Mouse (Mus musculus) cerebellum, adult (tissue): ENCODE results near the gene Ttll5.

Experiments
- ATAC-seq: cut with Nextera tagmentation; 2 replicates; pipeline ENCODE4 v1.9.2; 2017; ENCODE audit warnings: mild to moderate bottlenecking, moderate library complexity, mixed read lengths; ENCODE audit not compliant: insufficient number of reproducible peaks, low FRiP score, low TSS enrichment

Ttll5 gene

GRCm38 (mm10) chr12:86036368-86037166 is 212.1 kb downstream of the Ttll5 start:
- no peak for ATAC-seq

- no peak for ATAC-seq
Observed at GRCm38 (mm10) chr12:86037235-86037921, 212.9 kb downstream of the Ttll5 start.

- no peak for ATAC-seq
Observed at GRCm38 (mm10) chr12:86039078-86039477, 214.6 kb downstream of the Ttll5 start.

- no peak for ATAC-seq
Observed at GRCm38 (mm10) chr12:86039751-86040150, 215.3 kb downstream of the Ttll5 start.

GRCm38 (mm10) chr12:86046141-86046540 is 221.7 kb downstream of the Ttll5 start:
- ATAC-seq: no peak

- no peak for ATAC-seq
Observed at GRCm38 (mm10) chr12:86046776-86047175, 222.3 kb downstream of the Ttll5 start.

- no peak for ATAC-seq
Observed at GRCm38 (mm10) chr12:86047376-86047775, 222.9 kb downstream of the Ttll5 start.

GRCm38 (mm10) chr12:86049813-86050212 is 225.4 kb downstream of the Ttll5 start:
- no peak for ATAC-seq

- ATAC-seq: no peak
Observed at GRCm38 (mm10) chr12:86051477-86051876, 227.0 kb downstream of the Ttll5 start.

GRCm38 (mm10) chr12:86055306-86055705 is 230.8 kb downstream of the Ttll5 start:
- no peak for ATAC-seq

- no peak for ATAC-seq
Observed at GRCm38 (mm10) chr12:86056976-86057375, 232.5 kb downstream of the Ttll5 start.

GRCm38 (mm10) chr12:86057516-86057915 is 233.1 kb downstream of the Ttll5 start:
- ATAC-seq: no peak

- ATAC-seq: no peak
Observed at GRCm38 (mm10) chr12:86059341-86059740, 234.9 kb downstream of the Ttll5 start.

- ATAC-seq: no peak
Observed at GRCm38 (mm10) chr12:86064796-86065195, 240.3 kb downstream of the Ttll5 start.

- no peak for ATAC-seq
Observed at GRCm38 (mm10) chr12:86071432-86071831, 247.0 kb downstream of the Ttll5 start.

- ATAC-seq: no peak
Observed at GRCm38 (mm10) chr12:86074681-86075080, 250.2 kb downstream of the Ttll5 start.

GRCm38 (mm10) chr12:86075358-86075757 is 250.9 kb downstream of the Ttll5 start:
- ATAC-seq: no peak

GRCm38 (mm10) chr12:86076321-86076901 is 252.0 kb downstream of the Ttll5 start:
- peak; percentile 29; the same call in 1 of the 2 replicates for ATAC-seq

- ATAC-seq: no peak
Observed at GRCm38 (mm10) chr12:86077322-86077721, 252.9 kb downstream of the Ttll5 start.

- no peak for ATAC-seq
Observed at GRCm38 (mm10) chr12:86077736-86078135, 253.3 kb downstream of the Ttll5 start.

GRCm38 (mm10) chr12:86078176-86078552 is 253.7 kb downstream of the Ttll5 start:
- ATAC-seq: no peak
